24 mouse cellular contexts compared by ENCODE assay signal in the genomic region with DNA sequence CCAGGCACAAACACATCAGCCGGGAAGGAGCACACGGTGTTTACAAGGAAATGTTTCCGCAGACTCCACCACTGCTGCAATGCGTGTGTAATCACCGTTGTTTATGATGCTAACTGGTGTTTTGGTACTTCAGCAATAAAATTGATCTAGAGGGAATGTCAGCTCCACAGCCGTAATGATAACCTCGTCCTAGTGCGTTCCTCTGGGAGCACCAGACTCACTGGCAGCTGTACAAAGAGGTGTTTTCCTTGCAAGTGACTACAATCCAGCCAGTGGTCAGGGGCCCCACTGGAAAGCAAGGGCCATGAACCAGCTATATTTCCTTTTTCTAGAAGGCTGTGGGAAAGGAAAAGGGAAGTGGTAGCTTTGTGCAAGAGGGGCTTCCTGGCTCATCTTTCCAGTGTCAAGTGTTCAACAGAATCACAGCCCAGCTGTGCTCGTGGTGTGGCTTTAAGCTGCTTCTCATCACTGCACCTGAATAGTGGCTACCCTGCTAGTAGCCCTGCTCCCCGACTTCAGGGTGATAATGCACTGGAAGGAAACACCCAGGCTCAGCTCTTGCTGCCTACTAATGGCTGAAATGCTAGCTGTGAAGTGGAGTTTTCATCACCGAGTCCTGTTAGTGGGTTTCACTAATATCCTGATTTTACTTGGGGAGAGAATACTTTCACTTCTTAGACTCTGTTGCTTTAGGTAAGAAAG.
A peak's percentile ranks its signal among the peaks of the same experiment; 100 is the strongest.
DNase-seq lines count a peak whose midpoint lies in the region; ATAC-seq and TF ChIP-seq lines count a peak whose summit lies in the region.
"Had no signal": no experiment of that assay in that cellular context is flagged by ENCODE, and none has a peak within 500 bp of the region (broad histone marks: within the 10 kb centered on the region; RNA-seq: fewer than 3 reads in every experiment).

No protein-coding gene starts in this region.

- ATAC-seq in liver, embryonic 11.5 days (replicated peaks; ENCODE audit: low FRiP score): no peak
- ATAC-seq: activated CD4-positive, CD25-positive, alpha-beta regulatory T cell, adult 4 months; forebrain, embryonic 13.5 days; hindbrain, postnatal 0 days; midbrain, embryonic 13.5 days; Patski had no signal

- in situ Hi-C loops in CH12.LX (cut with MboI; ENCODE audit: low pct_ligation_motif_present, low pct_unique_long_range_greater_than_20kb, low sequenced_read_pairs): no loop called here

- no peak for TF ChIP-seq RAD21 in CH12.LX (IDR thresholded peaks at IDR 0.05; ENCODE audit: low read depth, low read length)

- no peaks in the 10 kb centered on the region for H3K36me3 ChIP-seq in liver, embryonic 11.5 days (ENCODE audit: control insufficient read depth, insufficient read depth, low read length)
- peaks cover 0 to 2% of the 10 kb centered on the region in 2 experiments for H3K36me3 ChIP-seq in CH12.LX (replicated peaks in 1 of 2; ENCODE audit: control insufficient read depth in 1 of 2, insufficient read depth in 1 of 2, low read length in 1 of 2)
- H3K36me3 ChIP-seq: embryonic facial prominence, embryonic 12.5 days; hindbrain, embryonic 10.5 days; limb, embryonic 13.5 days; midbrain, embryonic 13.5 days had no signal

- H3K9me3 ChIP-seq in liver, embryonic 11.5 days (ENCODE audit: control insufficient read depth, low read length): no peaks in the 10 kb centered on the region
- H3K9me3 ChIP-seq in CH12.LX (replicated peaks; ENCODE audit: low read length): no peaks in the 10 kb centered on the region
- H3K9me3 ChIP-seq: embryonic facial prominence, embryonic 12.5 days; forebrain, embryonic 13.5 days; hindbrain, embryonic 10.5 days; limb, embryonic 13.5 days; midbrain, embryonic 13.5 days had no signal

- no peaks in the 10 kb centered on the region for H3K4me1 ChIP-seq in liver, embryonic 11.5 days (replicated peaks; ENCODE audit: control insufficient read depth, insufficient read depth, low read length)
- H3K4me1 ChIP-seq in CH12.LX (ENCODE audit: control insufficient read depth in 1 of 2, insufficient read depth in 2 of 2): peaks cover 5 to 29% of the 10 kb centered on the region in 2 experiments; a peak in 3 of 4 replicates
- H3K4me1 ChIP-seq: embryonic facial prominence, embryonic 12.5 days; forebrain, embryonic 13.5 days had no signal

- TF ChIP-seq POLR2A in CH12.LX (IDR thresholded peaks at IDR 0.05; ENCODE audit: low read depth, low read length): no peak

- H3K4me2 ChIP-seq in liver, embryonic 11.5 days: no peak overlapping the region
- H3K4me2 ChIP-seq in CH12.LX (ENCODE audit: insufficient read depth, low read depth, poor library complexity, severe bottlenecking): no peak overlapping the region
- H3K4me2 ChIP-seq: embryonic facial prominence, embryonic 12.5 days; forebrain, embryonic 13.5 days; limb, embryonic 13.5 days; midbrain, embryonic 13.5 days had no signal

- peak; percentile 4 for DNase-seq in liver
- DNase-seq in liver, embryonic 11.5 days (ENCODE audit: low spot score): no peak
- DNase-seq in CH12.LX (ENCODE audit: extremely low read depth): peak; percentile 44
- DNase-seq in c-Kit-positive CD71-negative TER-119-negative erythroid progenitor cells, embryonic 14.5 days (ENCODE audit: low read depth): peak; percentile 34
- peak; percentile 16 to 21 for DNase-seq in monocyte, adult 2 months (ENCODE audit: low read depth in 1 of 2, low spot score in 2 of 2)
- DNase-seq in adrenal gland, adult 18-20 months (ENCODE audit: low spot score in 2 of 2): no peak
- no peak for DNase-seq in cerebellum, postnatal 10 days
- DNase-seq: adrenal gland, postnatal 25 days; cerebellum, adult 2 months; gastrocnemius, postnatal 14 days; kidney, adult 11 months; kidney, postnatal 4 days; thymus, postnatal 36 days had no signal

- H3K27ac ChIP-seq in liver, embryonic 11.5 days (ENCODE audit: low read depth, low read length): no peak overlapping the region
- no peak overlapping the region for H3K27ac ChIP-seq in CH12.LX (ENCODE audit: insufficient read depth, low read depth)
- H3K27ac ChIP-seq: embryonic facial prominence, embryonic 12.5 days; forebrain, embryonic 13.5 days; hindbrain, embryonic 10.5 days; hindbrain, postnatal 0 days; limb, embryonic 13.5 days; macrophage; midbrain, embryonic 13.5 days had no signal

- no peak overlapping the region for H3K9ac ChIP-seq in liver, embryonic 11.5 days (ENCODE audit: low read depth, low read length)
- no peak overlapping the region for H3K9ac ChIP-seq in CH12.LX (ENCODE audit: insufficient read depth, low read depth)
- H3K9ac ChIP-seq: embryonic facial prominence, embryonic 12.5 days; forebrain, embryonic 13.5 days; limb, embryonic 13.5 days; midbrain, embryonic 13.5 days had no signal

- H3K4me3 ChIP-seq in liver, embryonic 11.5 days (ENCODE audit: low read depth, low read length): no peak overlapping the region
- H3K4me3 ChIP-seq in CH12.LX (replicated peaks in 1 of 3; ENCODE audit: low read depth in 2 of 3, low read length in 2 of 3, poor library complexity in 1 of 3): no peak overlapping the region
- H3K4me3 ChIP-seq: embryonic facial prominence, embryonic 12.5 days; erythroblast, embryonic 14.5 days; forebrain, embryonic 13.5 days; hindbrain, embryonic 10.5 days; limb, embryonic 13.5 days; midbrain, embryonic 13.5 days; myocyte had no signal

- WGBS in liver, embryonic 11.5 days: 56% methylated on average over 11 of the region's 11 CpGs

- no peak for TF ChIP-seq CTCF in CH12.LX (conservative IDR thresholded peaks at IDR 0.05 in 1 of 2, IDR thresholded peaks at IDR 0.05 in 1 of 2; ENCODE audit: low read depth in 2 of 2, low read length in 2 of 2)

- TF ChIP-seq EP300 in CH12.LX (IDR thresholded peaks at IDR 0.05; ENCODE audit: low read length): peak; percentile 64

- H3K27me3 ChIP-seq in liver, embryonic 11.5 days (replicated peaks; ENCODE audit: control insufficient read depth, insufficient read depth, low read length): no peaks in the 10 kb centered on the region
- no peaks in the 10 kb centered on the region for H3K27me3 ChIP-seq in CH12.LX (replicated peaks)
- H3K27me3 ChIP-seq: limb, embryonic 13.5 days; midbrain, embryonic 13.5 days; Patski had no signal

- dilution Hi-C loops in CH12.LX (cut with MboI; ENCODE audit: extremely low pct_ligation_motif_present, extremely low pct_unique_long_range_greater_than_20kb, low sequenced_read_pairs): no loop called here

- H3K79me2 ChIP-seq in CH12.LX (replicated peaks; ENCODE audit: control insufficient read depth, extremely low read depth, insufficient read depth, poor library complexity, severe bottlenecking): no peaks in the 10 kb centered on the region

TF ChIP-seq in CH12.LX, 34 proteins besides CTCF, POLR2A, EP300 and RAD21:
- TF ChIP-seq MYC (IDR thresholded peaks at IDR 0.05; ENCODE audit: low read depth, low read length) (no peak), IRF4 (IDR thresholded peaks at IDR 0.05; ENCODE audit: low read depth, low read length) (0 out of 2 replicates have a peak, but pooled peaks have one; percentile 38), KAT2A (IDR thresholded peaks at IDR 0.05; ENCODE audit: insufficient replicate concordance, low read length) (no peak), TCF12 (IDR thresholded peaks at IDR 0.05; ENCODE audit: low read depth, low read length) (peak; percentile 59; the same call in 1 of the 2 replicates), UBTF (IDR thresholded peaks at IDR 0.05; ENCODE audit: low read depth, low read length) (no peak), BHLHE40 (IDR thresholded peaks at IDR 0.05; ENCODE audit: low read depth, low read length) (peak; percentile 35; the same call in 1 of the 2 replicates), SMC3 (IDR thresholded peaks at IDR 0.05; ENCODE audit: low read depth, low read length) (no peak), ZC3H11A (IDR thresholded peaks at IDR 0.05; ENCODE audit: low read depth, low read length) (no peak), ETS1 (conservative IDR thresholded peaks at IDR 0.05; ENCODE audit: low read depth, low read length) (no peak)

Comparison
In these comparisons a context has a peak if more than half of its experiments do, and no peak if none do; other contexts are left out.
1. DNase-seq: peak in liver (single experiment), CH12.LX (single experiment), c-Kit-positive CD71-negative TER-119-negative erythroid progenitor cells, embryonic 14.5 days (single experiment) and monocyte, adult 2 months (2 of 2); none in liver, embryonic 11.5 days (single experiment), adrenal gland, adult 18-20 months (0 of 2) and cerebellum, postnatal 10 days (0 of 2).